ENCODE assay signal across 15 mouse cellular contexts in genomic region chr14:57620598-57621236, GRCm38 (mm10). TPM values are rescaled to one million over a fixed set of nuclear protein-coding genes. Genes with fewer than 3 reads are reported as not detected.
A peak's percentile ranks its signal among the peaks of the same experiment; 100 is the strongest.
DNase-seq lines count a peak whose midpoint lies in the region; ATAC-seq and TF ChIP-seq lines count a peak whose summit lies in the region.
"Had no signal": no experiment of that assay in that cellular context is flagged by ENCODE, and none has a peak within 500 bp of the region (broad histone marks: within the 10 kb centered on the region; RNA-seq: fewer than 3 reads in every experiment).

No protein-coding gene starts in this region.

- no peaks in the 10 kb centered on the region for H3K27me3 ChIP-seq in embryonic facial prominence, embryonic 14.5 days (replicated peaks; ENCODE audit: control insufficient read depth, insufficient read depth, low read length)
- H3K27me3 ChIP-seq in embryonic facial prominence, embryonic 10.5 days (replicated peaks; ENCODE audit: low read depth, poor library complexity, severe bottlenecking): no peaks in the 10 kb centered on the region
- no peaks in the 10 kb centered on the region for H3K27me3 ChIP-seq in limb, embryonic 11.5 days (ENCODE audit: control insufficient read depth, insufficient read depth, low read length)
- no peaks in the 10 kb centered on the region for H3K27me3 ChIP-seq in limb, embryonic 10.5 days (ENCODE audit: low read depth, poor library complexity, severe bottlenecking)
- no peaks in the 10 kb centered on the region for H3K27me3 ChIP-seq in forebrain, postnatal 0 days (ENCODE audit: insufficient read depth, low read length)
- H3K27me3 ChIP-seq: hindbrain, embryonic 12.5 days; liver, embryonic 13.5 days; neural tube, embryonic 13.5 days had no signal

- no peak overlapping the region for H3K9ac ChIP-seq in embryonic facial prominence, embryonic 14.5 days (ENCODE audit: low read depth, low read length)
- H3K9ac ChIP-seq in limb, embryonic 11.5 days (ENCODE audit: low read length): no peak overlapping the region
- no peak overlapping the region for H3K9ac ChIP-seq in forebrain, postnatal 0 days
- H3K9ac ChIP-seq: hindbrain, embryonic 12.5 days; liver, embryonic 13.5 days; neural tube, embryonic 13.5 days had no signal

- ATAC-seq in embryonic facial prominence, embryonic 14.5 days (ENCODE audit: low read depth): no peak
- ATAC-seq in limb, embryonic 11.5 days (ENCODE audit: insufficient number of reproducible peaks, low FRiP score, low TSS enrichment, low read depth): no peak
- no peak for ATAC-seq in forebrain, postnatal 0 days
- ATAC-seq: lung, postnatal 0 days had no signal

- no peak overlapping the region for H3K27ac ChIP-seq in embryonic facial prominence, embryonic 14.5 days (replicated peaks; ENCODE audit: low read depth, low read length)
- H3K27ac ChIP-seq in embryonic facial prominence, embryonic 10.5 days (replicated peaks): no peak overlapping the region
- H3K27ac ChIP-seq in limb, embryonic 11.5 days (replicated peaks; ENCODE audit: low read depth, low read length): no peak overlapping the region
- H3K27ac ChIP-seq in limb, embryonic 10.5 days: no peak overlapping the region
- no peak overlapping the region for H3K27ac ChIP-seq in forebrain, postnatal 0 days (ENCODE audit: low read depth, low read length)
- H3K27ac ChIP-seq: heart, adult 2 months; hindbrain, embryonic 12.5 days; liver, embryonic 13.5 days; neural tube, embryonic 13.5 days had no signal

- no peak overlapping the region for H3K4me2 ChIP-seq in embryonic facial prominence, embryonic 14.5 days (ENCODE audit: low read depth, low read length)
- H3K4me2 ChIP-seq in limb, embryonic 11.5 days (ENCODE audit: low read depth, severe bottlenecking): no peak overlapping the region
- no peak overlapping the region for H3K4me2 ChIP-seq in forebrain, postnatal 0 days (ENCODE audit: low read depth)
- H3K4me2 ChIP-seq: hindbrain, embryonic 12.5 days; liver, embryonic 13.5 days; neural tube, embryonic 13.5 days had no signal

- peaks cover 26% of the 10 kb centered on the region for H3K36me3 ChIP-seq in embryonic facial prominence, embryonic 14.5 days (ENCODE audit: control insufficient read depth, insufficient read depth, low read length)
- peaks cover 47% of the 10 kb centered on the region for H3K36me3 ChIP-seq in embryonic facial prominence, embryonic 10.5 days (replicated peaks)
- no peaks in the 10 kb centered on the region for H3K36me3 ChIP-seq in limb, embryonic 11.5 days (ENCODE audit: control insufficient read depth, insufficient read depth, low read length)
- H3K36me3 ChIP-seq in limb, embryonic 10.5 days: peaks cover 50% of the 10 kb centered on the region
- no peaks in the 10 kb centered on the region for H3K36me3 ChIP-seq in forebrain, postnatal 0 days (ENCODE audit: insufficient read depth)

- H3K4me1 ChIP-seq in embryonic facial prominence, embryonic 14.5 days (ENCODE audit: control insufficient read depth, insufficient read depth, low read length): no peaks in the 10 kb centered on the region
- H3K4me1 ChIP-seq in embryonic facial prominence, embryonic 10.5 days: no peaks in the 10 kb centered on the region
- H3K4me1 ChIP-seq in limb, embryonic 11.5 days (ENCODE audit: control insufficient read depth, insufficient read depth, low read length): no peaks in the 10 kb centered on the region
- H3K4me1 ChIP-seq in limb, embryonic 10.5 days: no peaks in the 10 kb centered on the region
- no peaks in the 10 kb centered on the region for H3K4me1 ChIP-seq in forebrain, postnatal 0 days (ENCODE audit: insufficient read depth)
- H3K4me1 ChIP-seq: hindbrain, embryonic 12.5 days had no signal

- no peaks in the 10 kb centered on the region for H3K9me3 ChIP-seq in embryonic facial prominence, embryonic 14.5 days (ENCODE audit: control insufficient read depth, low read length)
- no peaks in the 10 kb centered on the region for H3K9me3 ChIP-seq in embryonic facial prominence, embryonic 10.5 days
- no peaks in the 10 kb centered on the region for H3K9me3 ChIP-seq in limb, embryonic 11.5 days (ENCODE audit: control insufficient read depth, low read length)
- no peaks in the 10 kb centered on the region for H3K9me3 ChIP-seq in limb, embryonic 10.5 days (replicated peaks)
- H3K9me3 ChIP-seq in forebrain, postnatal 0 days (ENCODE audit: low read length): no peaks in the 10 kb centered on the region
- H3K9me3 ChIP-seq: hindbrain, embryonic 12.5 days; liver, embryonic 13.5 days; neural tube, embryonic 13.5 days had no signal

- peak; percentile 46 for DNase-seq in embryonic facial prominence, embryonic 14.5 days (ENCODE audit: low spot score)
- DNase-seq in embryonic facial prominence, embryonic 10.5 days (ENCODE audit: low spot score): no peak
- DNase-seq in limb, embryonic 11.5 days (ENCODE audit: low spot score): peak; percentile 25
- no peak for DNase-seq in limb, embryonic 10.5 days (ENCODE audit: low spot score)
- DNase-seq in cerebellum, postnatal 10 days: peak; percentile 30 to 52
- peak; percentile 54 for DNase-seq in kidney, postnatal 14 days
- no peak for DNase-seq in forebrain, postnatal 0 days
- DNase-seq in ovary, postnatal 10 days (ENCODE audit: low spot score): no peak
- DNase-seq: adrenal gland, adult 2 months; heart, adult 2 months; liver, embryonic 13.5 days; thymus, postnatal 14 days had no signal

- TF ChIP-seq CTCF in forebrain, postnatal 0 days (IDR thresholded peaks at IDR 0.05; ENCODE audit: low read depth): no peak

- 60% methylated on average over 4 of the region's 4 CpGs for WGBS in embryonic facial prominence, embryonic 14.5 days
- WGBS in embryonic facial prominence, embryonic 10.5 days: 78% methylated on average over 4 of the region's 4 CpGs
- 71% methylated on average over 4 of the region's 4 CpGs for WGBS in limb, embryonic 11.5 days
- WGBS in limb, embryonic 10.5 days: 91% methylated on average over 4 of the region's 4 CpGs
- 42% methylated on average over 4 of the region's 4 CpGs for WGBS in forebrain, postnatal 0 days

- H3K4me3 ChIP-seq in embryonic facial prominence, embryonic 14.5 days (ENCODE audit: low read depth, low read length): no peak overlapping the region
- no peak overlapping the region for H3K4me3 ChIP-seq in embryonic facial prominence, embryonic 10.5 days
- H3K4me3 ChIP-seq in limb, embryonic 11.5 days (ENCODE audit: low read depth, low read length): no peak overlapping the region
- H3K4me3 ChIP-seq in limb, embryonic 10.5 days: no peak overlapping the region
- no peak overlapping the region for H3K4me3 ChIP-seq in forebrain, postnatal 0 days (ENCODE audit: low read depth, low read length)
- H3K4me3 ChIP-seq: heart, adult 2 months; hindbrain, embryonic 12.5 days; liver, embryonic 13.5 days; neural tube, embryonic 13.5 days had no signal

RNA-seq across cellular contexts. Expression of gene Xpo4, which starts 44.5 kb away (rescaled TPM):
- 23.0 and 26.5 TPM in 2 replicates for polyA plus RNA-seq in embryonic facial prominence, embryonic 14.5 days (2014; fragmentation: Nextera tagmentation; extraction: Ambion mirVana)
- 30.0 and 32.9 TPM in 2 replicates for polyA plus RNA-seq in embryonic facial prominence, embryonic 10.5 days (2016; fragmentation: Nextera tagmentation; extraction: Ambion mirVana)
- 36.7 and 42.1 TPM in 2 replicates for polyA plus RNA-seq in limb, embryonic 11.5 days (2014; fragmentation: Nextera tagmentation; extraction: Ambion mirVana)
- polyA plus RNA-seq in limb, embryonic 10.5 days (2016; fragmentation: Nextera tagmentation; extraction: Ambion mirVana): 30.3 and 33.4 TPM in 2 replicates
- total RNA-seq in forebrain, postnatal 0 days (2014; rRNA removed): 18.9 and 21.2 TPM in 2 replicates
- 6.0 and 8.5 TPM in 2 replicates for polyA plus RNA-seq in forebrain, postnatal 0 days (2015; fragmentation: Nextera tagmentation; extraction: Ambion mirVana)

RNA-seq across cellular contexts. Expression of gene Eef1akmt1, which starts 49.3 kb away (rescaled TPM):
- polyA plus RNA-seq in embryonic facial prominence, embryonic 14.5 days (2014; fragmentation: Nextera tagmentation; extraction: Ambion mirVana): 87.2 and 105 TPM in 2 replicates
- 107 and 112 TPM in 2 replicates for polyA plus RNA-seq in embryonic facial prominence, embryonic 10.5 days (2016; fragmentation: Nextera tagmentation; extraction: Ambion mirVana)
- polyA plus RNA-seq in limb, embryonic 11.5 days (2014; fragmentation: Nextera tagmentation; extraction: Ambion mirVana): 106 and 108 TPM in 2 replicates
- 115 and 132 TPM in 2 replicates for polyA plus RNA-seq in limb, embryonic 10.5 days (2016; fragmentation: Nextera tagmentation; extraction: Ambion mirVana)
- 45.7 and 58.4 TPM in 2 replicates for total RNA-seq in forebrain, postnatal 0 days (2014; rRNA removed)
- polyA plus RNA-seq in forebrain, postnatal 0 days (2015; fragmentation: Nextera tagmentation; extraction: Ambion mirVana): 82.9 and 84.9 TPM in 2 replicates

Comparison
In these comparisons a context has a peak if more than half of its experiments do, and no peak if none do; other contexts are left out.
1. DNase-seq: peak in embryonic facial prominence, embryonic 14.5 days (single experiment), limb, embryonic 11.5 days (single experiment), cerebellum, postnatal 10 days (2 of 2) and kidney, postnatal 14 days (single experiment); none in embryonic facial prominence, embryonic 10.5 days (single experiment), limb, embryonic 10.5 days (single experiment), forebrain, postnatal 0 days (single experiment) and ovary, postnatal 10 days (single experiment).